Mouse (Mus musculus) cerebellum, postnatal 4 days (tissue): ENCODE data around the gene Carmil2.

ENCODE experiments used
- DNase-seq, 2 experiments: peaks; one replicate each; pipeline ENCODE4 v3.0.0; 2022; ENCODE audit warnings: low spot score in 2 of 2, mixed read lengths in 1 of 2

The Carmil2 gene

GRCm38 (mm10) chr8:105695080-105695780 lies 9.2 kb downstream of the Carmil2 start:
- DNase-seq = no peak

GRCm38 (mm10) chr8:105697196-105697780 lies 11.2 kb downstream of the Carmil2 start:
- no peak for DNase-seq

GRCm38 (mm10) chr8:105698734-105699133 lies 12.7 kb downstream of the Carmil2 start:
- DNase-seq = no peak

- DNase-seq = no peak
Observed at GRCm38 (mm10) chr8:105699488-105700215, 13.6 kb downstream of the Carmil2 start.

GRCm38 (mm10) chr8:105700566-105700965 lies 14.5 kb downstream of the Carmil2 start:
- DNase-seq = no peak

GRCm38 (mm10) chr8:105700966-105701824 lies 15.1 kb downstream of the Carmil2 start, which contains the start of the genes Acd and Pard6a:
Acd (minus strand) TSS chr8:105701102.
Pard6a (plus strand) TSS chr8:105701148.
- peak; percentile 94 to 97 for DNase-seq

- no peak for DNase-seq
Observed at GRCm38 (mm10) chr8:105702001-105702401, 15.9 kb downstream of the Carmil2 start.

- no peak for DNase-seq
Observed at GRCm38 (mm10) chr8:105702731-105703415, 16.8 kb downstream of the Carmil2 start.

GRCm38 (mm10) chr8:105704146-105704812 lies 18.2 kb downstream of the Carmil2 start:
- DNase-seq = no peak

GRCm38 (mm10) chr8:105704955-105705354 lies 18.9 kb downstream of the Carmil2 start:
- DNase-seq = no peak

- DNase-seq = no peak
Observed at GRCm38 (mm10) chr8:105706426-105706825, 20.4 kb downstream of the Carmil2 start.

- DNase-seq = peak in 1 of 2 experiments; percentile 85
Observed at GRCm38 (mm10) chr8:105707498-105708403, 21.7 kb downstream of the Carmil2 start, which contains the start of the genes 4933405L10Rik and Enkd1. 4933405L10Rik (plus strand) TSS chr8:105707655. Enkd1 (minus strand) TSS chr8:105708210.

- DNase-seq = no peak
Observed at GRCm38 (mm10) chr8:105708675-105709074, 22.6 kb downstream of the Carmil2 start.

- no peak for DNase-seq
Observed at GRCm38 (mm10) chr8:105709317-105709716, 23.2 kb downstream of the Carmil2 start.

GRCm38 (mm10) chr8:105712286-105712685 lies 26.2 kb downstream of the Carmil2 start:
- no peak for DNase-seq

GRCm38 (mm10) chr8:105714139-105714538 lies 28.1 kb downstream of the Carmil2 start:
- DNase-seq = peak; percentile 75 to 88

GRCm38 (mm10) chr8:105715042-105715441 lies 29.0 kb downstream of the Carmil2 start:
- no peak for DNase-seq

- DNase-seq = no peak
Observed at GRCm38 (mm10) chr8:105716302-105716945, 30.4 kb downstream of the Carmil2 start.

- no peak for DNase-seq
Observed at GRCm38 (mm10) chr8:105719637-105720036, 33.6 kb downstream of the Carmil2 start.
